24 mouse cellular contexts compared by ENCODE assay signal in genomic region chr6:34181961-34182360, GRCm38 (mm10). TPM values are rescaled to one million over a fixed set of nuclear protein-coding genes. Genes with fewer than 3 reads are reported as not detected.
DNase-seq lines count a peak whose midpoint lies in the region; ATAC-seq and TF ChIP-seq lines count a peak whose summit lies in the region.
"Had no signal": no experiment of that assay in that cellular context is flagged by ENCODE, and none has a peak within 500 bp of the region (broad histone marks: within the 10 kb centered on the region; RNA-seq: fewer than 3 reads in every experiment).

No protein-coding gene starts in this region.

- no peak for TF ChIP-seq POLR2A in liver, adult 2 months (IDR thresholded peaks at IDR 0.05; ENCODE audit: extremely low read depth, insufficient read depth, low read length)
- no peak for TF ChIP-seq POLR2A in thymus, adult 2 months (IDR thresholded peaks at IDR 0.05; ENCODE audit: control insufficient read depth, extremely low read depth, insufficient read depth, low read length, poor library complexity)

- no peaks in the 10 kb centered on the region for H3K36me3 ChIP-seq in liver, adult 2 months (ENCODE audit: control insufficient read depth, insufficient read depth, low read length)
- no peaks in the 10 kb centered on the region for H3K36me3 ChIP-seq in liver, embryonic 12.5 days
- no peaks in the 10 kb centered on the region for H3K36me3 ChIP-seq in thymus, adult 2 months (ENCODE audit: control insufficient read depth, insufficient read depth, low read length)
- no peaks in the 10 kb centered on the region for H3K36me3 ChIP-seq in hindbrain, embryonic 10.5 days
- H3K36me3 ChIP-seq: embryonic facial prominence, embryonic 15.5 days; forebrain, embryonic 10.5 days; forebrain, embryonic 15.5 days; hindbrain, embryonic 12.5 days had no signal

- H3K27me3 ChIP-seq in liver, adult 2 months (ENCODE audit: control insufficient read depth, insufficient read depth, low read length) = no peaks in the 10 kb centered on the region
- H3K27me3 ChIP-seq in liver, embryonic 12.5 days (replicated peaks) = no peaks in the 10 kb centered on the region
- H3K27me3 ChIP-seq in thymus, adult 2 months (ENCODE audit: control insufficient read depth, insufficient read depth, low read length) = no peaks in the 10 kb centered on the region
- H3K27me3 ChIP-seq in hindbrain, embryonic 10.5 days (ENCODE audit: insufficient read depth, poor library complexity, severe bottlenecking) = no peaks in the 10 kb centered on the region
- H3K27me3 ChIP-seq: embryonic facial prominence, embryonic 15.5 days; forebrain, embryonic 15.5 days; hindbrain, embryonic 12.5 days; Patski had no signal

- no peak for TF ChIP-seq CTCF in liver, adult 2 months (IDR thresholded peaks at IDR 0.05; ENCODE audit: low read depth, low read length)
- TF ChIP-seq CTCF in thymus, adult 2 months (IDR thresholded peaks at IDR 0.05; ENCODE audit: borderline replicate concordance, control insufficient read depth, extremely low read depth, insufficient read depth, low read length, poor library complexity) = no peak

- H3K9me3 ChIP-seq in liver, embryonic 12.5 days (replicated peaks) = no peaks in the 10 kb centered on the region
- no peaks in the 10 kb centered on the region for H3K9me3 ChIP-seq in hindbrain, embryonic 10.5 days
- H3K9me3 ChIP-seq: embryonic facial prominence, embryonic 15.5 days; forebrain, embryonic 10.5 days; forebrain, embryonic 15.5 days; hindbrain, embryonic 12.5 days had no signal

- peaks cover 8% of the 10 kb centered on the region for H3K4me1 ChIP-seq in liver, adult 2 months (ENCODE audit: control insufficient read depth, insufficient read depth, low read length)
- peaks cover 4% of the 10 kb centered on the region; the same call in 1 of the 2 replicates for H3K4me1 ChIP-seq in liver, embryonic 12.5 days
- peaks cover 26% of the 10 kb centered on the region for H3K4me1 ChIP-seq in thymus, adult 2 months (replicated peaks; ENCODE audit: control insufficient read depth, insufficient read depth, low read length)
- no peaks in the 10 kb centered on the region for H3K4me1 ChIP-seq in hindbrain, embryonic 10.5 days (replicated peaks)
- H3K4me1 ChIP-seq: forebrain, embryonic 10.5 days; hindbrain, embryonic 12.5 days had no signal

- 21% methylated on average over 3 of the region's 3 CpGs for WGBS in liver, adult 2 months
- WGBS in liver, embryonic 12.5 days (ENCODE audit: insufficient replicate concordance) = 34% methylated on average over 3 of the region's 3 CpGs
- 2% methylated on average over 3 of the region's 3 CpGs for WGBS in thymus, adult 2 months
- WGBS in hindbrain, embryonic 10.5 days = 73% methylated on average over 3 of the region's 3 CpGs

- no peak for ATAC-seq in liver, embryonic 12.5 days
- ATAC-seq: activated CD4-positive, CD25-positive, alpha-beta regulatory T cell, adult 4 months; forebrain, embryonic 15.5 days; hindbrain, embryonic 16.5 days; inflammation-experienced regulatory T-cells, adult 6 months; Patski had no signal

- no peak overlapping the region for H3K9ac ChIP-seq in liver, adult 2 months (ENCODE audit: low read depth, low read length)
- no peak overlapping the region for H3K9ac ChIP-seq in liver, embryonic 12.5 days
- H3K9ac ChIP-seq: embryonic facial prominence, embryonic 15.5 days; forebrain, embryonic 15.5 days; hindbrain, embryonic 12.5 days had no signal

- H3K4me2 ChIP-seq in liver, embryonic 12.5 days = no peak overlapping the region
- H3K4me2 ChIP-seq: embryonic facial prominence, embryonic 15.5 days; forebrain, embryonic 15.5 days; hindbrain, embryonic 12.5 days had no signal

- peak; percentile 59 for DNase-seq in liver, adult 2 months (ENCODE audit: extremely low read depth, low read depth, low spot score)
- DNase-seq in thymus, adult 2 months = peak; percentile 52
- peak; percentile 62 for DNase-seq in thymus, postnatal 25 days
- DNase-seq in adipocyte (ENCODE audit: low spot score) = no peak
- DNase-seq in hindbrain, embryonic 10.5 days (ENCODE audit: low spot score) = no peak
- no peak for DNase-seq in cerebellum, adult 11 months
- DNase-seq: adrenal gland, adult 2 months; adrenal gland, postnatal 25 days; cerebellum, adult 8-10 months; cerebellum, postnatal 14 days; embryo, embryonic 11 days; gastrocnemius, postnatal 36 days; heart, adult 11 months; heart, postnatal 36 days had no signal

- H3K4me3 ChIP-seq in liver, adult 2 months (ENCODE audit: insufficient read depth, low read depth, low read length) = no peak overlapping the region
- H3K4me3 ChIP-seq in liver, embryonic 12.5 days = no peak overlapping the region
- no peak overlapping the region for H3K4me3 ChIP-seq in thymus, adult 2 months (ENCODE audit: control insufficient read depth, insufficient read depth, low read length)
- H3K4me3 ChIP-seq in hindbrain, embryonic 10.5 days = no peak overlapping the region
- H3K4me3 ChIP-seq: embryonic facial prominence, embryonic 15.5 days; erythroblast, embryonic 14.5 days; forebrain, embryonic 10.5 days; forebrain, embryonic 15.5 days; hindbrain, embryonic 12.5 days had no signal

- no peaks in the 10 kb centered on the region; the same call in 1 of the 2 replicates for H3K79me2 ChIP-seq in liver, adult 2 months (ENCODE audit: control insufficient read depth, insufficient read depth, low read length)

- H3K27ac ChIP-seq in liver, adult 2 months (replicated peaks; ENCODE audit: insufficient read depth, low read depth, low read length) = no peak overlapping the region
- H3K27ac ChIP-seq in liver, embryonic 12.5 days = no peak overlapping the region
- peak overlapping the region; percentile 99 for H3K27ac ChIP-seq in thymus, adult 2 months (ENCODE audit: control insufficient read depth, insufficient read depth, low read length)
- no peak overlapping the region for H3K27ac ChIP-seq in hindbrain, embryonic 10.5 days
- H3K27ac ChIP-seq: embryonic facial prominence, embryonic 15.5 days; forebrain, embryonic 10.5 days; forebrain, embryonic 15.5 days; hindbrain, embryonic 12.5 days had no signal

RNA-seq across cellular contexts. Expression of gene Slc35b4, which starts 5.0 kb away (rescaled TPM):
- total RNA-seq in liver, adult 2 months (2014; rRNA removed) = 9.7 and 13.2 TPM in 2 replicates
- 16.0 and 17.6 TPM in 2 replicates for polyA plus RNA-seq in liver, adult 2 months (2012; rRNA removed)
- polyA plus RNA-seq in liver, embryonic 12.5 days (2016; fragmentation: Nextera tagmentation; extraction: Ambion mirVana) = 26.6 and 27.4 TPM in 2 replicates
- polyA plus RNA-seq in thymus, adult 2 months (2012; rRNA removed) = 49.6 and 50.3 TPM in 2 replicates
- 41.3 and 43.2 TPM in 2 replicates for polyA plus RNA-seq in hindbrain, embryonic 10.5 days (2016; fragmentation: Nextera tagmentation; extraction: Ambion mirVana)

Comparison
In these comparisons a context has a peak if more than half of its experiments do, and no peak if none do; other contexts are left out.
1. DNase-seq: peak in liver, adult 2 months (single experiment), thymus, adult 2 months (single experiment) and thymus, postnatal 25 days (single experiment); none in adipocyte (single experiment), hindbrain, embryonic 10.5 days (single experiment) and cerebellum, adult 11 months (single experiment).